Mouse (Mus musculus) lung, postnatal 0 days (tissue): ENCODE results near the gene H2afz. TPM values are rescaled to one million over a fixed set of nuclear protein-coding genes. Genes with fewer than 3 reads are reported as not detected.
A peak's percentile ranks its signal among the peaks of the same experiment; 100 is the strongest.

Source experiments
- ATAC-seq: fragments of 200-750 bp; cut with Nextera tagmentation; 2 replicates; pipeline ENCODE4 v1.8.0; 2017; ENCODE audit warnings: moderate library complexity
- DNase-seq: peaks from one replicate; pipeline ENCODE4 v3.0.0-alpha.2; 2016; ENCODE audit warnings: low spot score
- H3K27ac ChIP-seq: fragments of 300-500 bp; sonication (generic); 2 replicates; pipeline ENCODE4 v1.5.1; 2014; ENCODE audit warnings: antibody characterized with exemption, mild to moderate bottlenecking, low read length, mixed read lengths
- H3K27me3 ChIP-seq: fragments of 300-500 bp; sonication (generic); replicated peaks from 2 replicates; pipeline ENCODE4 v1.6.1; 2014; ENCODE audit warnings: low read length, mixed read lengths; ENCODE audit not compliant: insufficient read depth
- H3K36me3 ChIP-seq: fragments of 300-500 bp; sonication (generic); 2 replicates; pipeline ENCODE4 v1.6.1; 2014; ENCODE audit warnings: low read length, mixed read lengths; ENCODE audit not compliant: insufficient read depth
- H3K4me1 ChIP-seq: fragments of 300-500 bp; sonication (generic); 2 replicates; pipeline ENCODE4 v1.6.1; 2014; ENCODE audit warnings: antibody characterized with exemption, low read depth, low read length, mixed read lengths; ENCODE audit not compliant: insufficient read depth
- H3K4me2 ChIP-seq: fragments of 300-500 bp; sonication (generic); replicated peaks from 2 replicates; pipeline ENCODE4 v1.6.1; 2014; ENCODE audit warnings: low read depth, mild to moderate bottlenecking, low read length, moderate library complexity, mixed read lengths
- H3K4me3 ChIP-seq: fragments of 300-500 bp; sonication (generic); 2 replicates; pipeline ENCODE4 v1.5.1; 2014; ENCODE audit warnings: low read depth, low read length
- H3K9ac ChIP-seq: fragments of 300-500 bp; sonication (generic); replicated peaks from 2 replicates; pipeline ENCODE4 v1.6.1; 2014; ENCODE audit warnings: low read depth, mild to moderate bottlenecking
- H3K9me3 ChIP-seq: fragments of 300-500 bp; sonication (generic); 2 replicates; pipeline ENCODE4 v1.6.1; 2016; ENCODE audit warnings: low read length, mixed read lengths
- CTCF ChIP-seq: IDR thresholded peaks from 2 replicates; pipeline ENCODE4 v1.5.1; 2016; ENCODE audit warnings: antibody characterized with exemption, mild to moderate bottlenecking
- EP300 ChIP-seq: IDR thresholded peaks from 2 replicates; pipeline ENCODE4 v1.6.1; 2016; ENCODE audit warnings: antibody characterized with exemption, mild to moderate bottlenecking, control low read depth
- WGBS: fragments of 180-500 bp; shearing (Covaris S2); extraction: QIAGEN DNeasy Blood & Tissue Kit; methylation state at CpG from one replicate; pipeline ENCODE4 v1.1.7; 2014; 5-methylcytosine and 5-hydroxymethylcytosine counted together
- polyA plus RNA-seq: library from polyadenylated mRNA; unstranded; fragments of >200 nt; fragmentation: Nextera tagmentation; extraction: Ambion mirVana; gene quantifications from 2 replicates; pipeline ENCODE4 v1.2.1, GENCODE M21; 2015

Gene H2afz
- polyA plus RNA-seq, 1 experiment from 2014 or later, result 577 TPM

GRCm38 (mm10) chr3:137867133-137867436 is 2.8 kb downstream of the H2afz start:
- Histone ChIP-seq H3K27ac (peak overlapping the region; percentile 98), H3K4me1 (peaks cover 4% of the 10 kb centered on the region; the same call in 1 of the 2 replicates), H3K4me2 (peak overlapping the region; percentile 93), H3K9me3 (no peaks in the 10 kb centered on the region), H3K4me3 (peak overlapping the region; percentile 90), H3K36me3 (no peaks in the 10 kb centered on the region), H3K9ac (peak overlapping the region; percentile 95), H3K27me3 (no peaks in the 10 kb centered on the region)
- no peak for TF ChIP-seq CTCF
- WGBS, result 5% methylated on average over 2 of the region's 2 CpGs
- DNase-seq, result no peak
- no peak for ATAC-seq

GRCm38 (mm10) chr3:137867437-137868093 is 3.3 kb downstream of the H2afz start, which contains the start of gene Dnajb14:
Gene Dnajb14, plus strand, starts transcription at chr3:137867675.
- Histone ChIP-seq H3K9ac (peak within 1 kb of the TSS; percentile 95), H3K27me3 (no peaks in the 10 kb centered on the region), H3K4me2 (peak within 1 kb of the TSS; percentile 93), H3K27ac (peak within 1 kb of the TSS; percentile 98), H3K4me1 (peaks cover 4% of the 10 kb centered on the region; the same call in 1 of the 2 replicates), H3K4me3 (peak within 1 kb of the TSS; percentile 90), H3K9me3 (no peaks in the 10 kb centered on the region), H3K36me3 (no peaks in the 10 kb centered on the region)
- peak; percentile 47 for ATAC-seq
- no peak for TF ChIP-seq EP300
- TF ChIP-seq CTCF, result no peak
- under 1% methylated on average over 34 of the region's 94 CpGs for WGBS
- DNase-seq, result peak; percentile 82

- TF ChIP-seq EP300 (no peak), CTCF (no peak)
- Histone ChIP-seq H3K4me2 (peak overlapping the region; percentile 93), H3K27me3 (no peaks in the 10 kb centered on the region), H3K9me3 (no peaks in the 10 kb centered on the region), H3K4me3 (peak overlapping the region; percentile 90), H3K4me1 (peaks cover 4% of the 10 kb centered on the region; the same call in 1 of the 2 replicates), H3K27ac (peak overlapping the region; percentile 98), H3K36me3 (no peaks in the 10 kb centered on the region), H3K9ac (peak overlapping the region; percentile 95)
- WGBS, result 2% methylated on average over 22 of the region's 26 CpGs
- ATAC-seq (no peak), DNase-seq (no peak)
Observed at GRCm38 (mm10) chr3:137868094-137868913, 4.0 kb downstream of the H2afz start.

- Histone ChIP-seq H3K4me1 (peaks cover 4% of the 10 kb centered on the region; the same call in 1 of the 2 replicates), H3K4me3 (no peak overlapping the region), H3K9ac (no peak overlapping the region), H3K4me2 (no peak overlapping the region), H3K9me3 (no peaks in the 10 kb centered on the region), H3K27me3 (no peaks in the 10 kb centered on the region), H3K27ac (no peak overlapping the region), H3K36me3 (no peaks in the 10 kb centered on the region)
- ATAC-seq (no peak), DNase-seq (peak; percentile 39)
- TF ChIP-seq EP300 (no peak), CTCF (no peak)
- 88% methylated on average over 9 of the region's 9 CpGs for WGBS
Observed at GRCm38 (mm10) chr3:137869395-137869794, 5.1 kb downstream of the H2afz start.

GRCm38 (mm10) chr3:137879313-137879712 is 15.0 kb downstream of the H2afz start:
- peak; percentile 23 for ATAC-seq
- Histone ChIP-seq H3K4me1 (no peaks in the 10 kb centered on the region), H3K9me3 (no peaks in the 10 kb centered on the region), H3K27me3 (no peaks in the 10 kb centered on the region), H3K4me3 (no peak overlapping the region), H3K36me3 (no peaks in the 10 kb centered on the region), H3K9ac (no peak overlapping the region), H3K27ac (no peak overlapping the region), H3K4me2 (no peak overlapping the region)
- DNase-seq, result peak; percentile 37
- TF ChIP-seq CTCF, result no peak
- no peak for TF ChIP-seq EP300
- WGBS, result 54% methylated on average over 3 of the region's 3 CpGs

GRCm38 (mm10) chr3:137880109-137880748 is 15.9 kb downstream of the H2afz start:
- TF ChIP-seq EP300 (no peak), CTCF (no peak)
- ATAC-seq (no peak), DNase-seq (no peak)
- Histone ChIP-seq H3K27ac (no peak overlapping the region), H3K4me2 (no peak overlapping the region), H3K36me3 (no peaks in the 10 kb centered on the region), H3K9ac (no peak overlapping the region), H3K27me3 (no peaks in the 10 kb centered on the region), H3K4me1 (no peaks in the 10 kb centered on the region), H3K9me3 (no peaks in the 10 kb centered on the region), H3K4me3 (no peak overlapping the region)
- WGBS, result 41% methylated on average over 4 of the region's 4 CpGs
